Mouse (Mus musculus) G1E (cell line): ENCODE measurements at regions not wholly inside any gene's neighbourhood (a gene's known extent, or its start where the extent isn't known, plus 50 kb on each side); places are given as distances from the start of the nearest gene placed in this dataset.

Experiments
- CTCF ChIP-seq: IDR thresholded peaks from 2 replicates; pipeline ENCODE4 v1.5.1; 2012; ENCODE audit warnings: low read depth, low read length, inconsistent platforms, mixed read lengths
- GATA1 ChIP-seq: IDR thresholded peaks from 2 replicates; pipeline ENCODE4 v1.6.1; 2012; ENCODE audit warnings: borderline replicate concordance, low read length, inconsistent platforms, mixed read lengths
- GATA2 ChIP-seq: IDR thresholded peaks from 2 replicates; pipeline ENCODE4 v1.6.1; 2012; ENCODE audit warnings: low read depth, low read length, inconsistent platforms, borderline replicate concordance
- POLR2AphosphoS5 ChIP-seq: IDR thresholded peaks from 2 replicates; pipeline ENCODE4 v1.6.1; 2012; ENCODE audit warnings: low read depth, low read length, inconsistent platforms; ENCODE audit not compliant: insufficient replicate concordance
- TAL1 ChIP-seq: conservative IDR thresholded peaks from 2 replicates; pipeline ENCODE4 v1.6.1; 2012; ENCODE audit warnings: low read depth, low read length, inconsistent platforms, mixed read lengths

DNA sequence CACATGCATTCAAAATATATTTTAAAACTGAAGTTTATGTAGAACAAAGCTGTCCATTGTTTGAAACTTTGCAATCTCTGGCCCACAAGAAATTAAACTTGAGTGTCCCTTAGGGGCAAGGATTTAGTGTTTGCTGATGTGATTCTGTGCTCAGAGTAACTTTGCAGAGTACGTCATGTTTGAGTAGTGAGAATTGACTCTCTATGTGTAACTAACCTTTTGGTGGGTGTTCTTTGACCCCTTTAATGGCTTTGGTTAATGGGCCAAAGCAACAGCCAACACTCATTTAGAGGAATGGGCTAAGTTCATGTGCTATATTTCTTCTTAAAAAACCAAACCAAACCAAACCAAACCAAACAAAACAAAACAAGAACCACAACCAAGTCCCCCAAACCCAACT lies 102.6 kb upstream of the Pfkp start:
- no peak for TF ChIP-seq CTCF
- TF ChIP-seq GATA1, result no peak
- TF ChIP-seq GATA2, result no peak
- TF ChIP-seq POLR2AphosphoS5, result no peak
- no peak for TF ChIP-seq TAL1
